Mouse (Mus musculus) CH12.LX (cell line): ENCODE results near the gene Egfl8.

Source experiments
- CTCF ChIP-seq, 2 experiments: IDR thresholded peaks in 1 of 2; conservative IDR thresholded peaks in 1 of 2; 2 replicates each; pipeline ENCODE4 v1.5.1; 2011 to 2012; ENCODE audit warnings: low read depth in 2 of 2, low read length in 2 of 2, improper control_type of control experiment in 1 of 2, inconsistent platforms in 1 of 2, mild to moderate bottlenecking in 1 of 2, moderate library complexity in 1 of 2
- NRF1 ChIP-seq: IDR thresholded peaks from 2 replicates; pipeline ENCODE4 v1.6.1; 2014; ENCODE audit warnings: low read depth, mild to moderate bottlenecking, inconsistent platforms, low read length, improper control_type of control experiment, moderate library complexity
- POLR2A ChIP-seq: IDR thresholded peaks from 2 replicates; pipeline ENCODE4 v1.6.1; 2011; ENCODE audit warnings: low read depth, mild to moderate bottlenecking, improper control_type of control experiment, low read length
- USF2 ChIP-seq: conservative IDR thresholded peaks from 2 replicates; pipeline ENCODE4 v1.6.1; 2011; ENCODE audit warnings: low read depth, low read length, improper control_type of control experiment

- TF ChIP-seq NRF1 (no peak), POLR2A (no peak), CTCF (conservative IDR thresholded peaks at IDR 0.05 in 1 of 2, IDR thresholded peaks at IDR 0.05 in 1 of 2; ENCODE audit: low read depth in 2 of 2, low read length in 2 of 2) (no peak), USF2 (no peak)
Observed at GRCm38 (mm10) chr17:34661121-34661591, 45.4 kb upstream of the Egfl8 start.
